Comparison of ENCODE assay signal across 10 mouse cellular contexts in the genomic region with DNA sequence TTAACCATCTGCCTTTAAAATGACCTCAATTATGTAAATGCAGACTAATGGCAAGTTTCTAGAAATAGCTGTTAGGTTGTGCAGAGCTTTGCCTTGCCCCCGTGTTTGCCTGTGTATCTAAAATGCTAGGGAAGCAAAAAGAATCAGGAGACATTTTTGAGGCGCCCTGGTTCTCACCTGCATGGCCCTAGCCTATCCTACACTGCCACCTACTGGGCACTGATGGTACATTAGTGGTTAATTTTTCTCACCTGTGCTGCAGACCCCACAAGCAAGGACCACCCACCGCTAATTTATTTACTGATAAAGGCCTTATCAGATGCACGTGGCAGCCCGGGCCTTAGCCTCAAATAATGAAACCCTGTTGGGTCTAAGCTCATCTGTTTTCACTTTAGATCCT. TPM values are rescaled to one million over a fixed set of nuclear protein-coding genes. Genes with fewer than 3 reads are reported as not detected.
DNase-seq lines count a peak whose midpoint lies in the region; ATAC-seq and TF ChIP-seq lines count a peak whose summit lies in the region.
"Had no signal": no experiment of that assay in that cellular context is flagged by ENCODE, and none has a peak within 500 bp of the region (broad histone marks: within the 10 kb centered on the region; RNA-seq: fewer than 3 reads in every experiment).

No protein-coding gene starts in this region.

- H3K36me3 ChIP-seq in kidney, embryonic 16.5 days (ENCODE audit: insufficient read depth, low read length): no peaks in the 10 kb centered on the region
- H3K36me3 ChIP-seq: neural tube, embryonic 13.5 days had no signal

- intact Hi-C loops in heart, postnatal 14 days (cut with DNase I): loop anchor here (1.0 to 10.0 kb wide), 4 partner anchors 90 to 1089 kb away; no protein-coding TSS in a partner anchor
- intact Hi-C loops in left cerebral cortex, postnatal 25 days (cut with DNase I): loop anchor here (1.0 to 5.0 kb wide), 2 partner anchors 90 to 139 kb away; a partner anchor contains a TSS

- TF ChIP-seq POLR2A in olfactory bulb, adult 2 months (IDR thresholded peaks at IDR 0.05; ENCODE audit: insufficient read depth, low read depth, low read length): no peak

- 0 out of 2 replicates have a peak, but pooled peaks cover 2% of the 10 kb centered on the region for H3K27me3 ChIP-seq in kidney, embryonic 16.5 days (ENCODE audit: insufficient read depth, low read length)

- H3K4me1 ChIP-seq in kidney, embryonic 16.5 days (ENCODE audit: insufficient read depth, low read length): no peaks in the 10 kb centered on the region
- H3K4me1 ChIP-seq in olfactory bulb, adult 2 months (ENCODE audit: control insufficient read depth, insufficient read depth, low read length): no peaks in the 10 kb centered on the region
- H3K4me1 ChIP-seq: neural tube, embryonic 13.5 days had no signal

- no peak overlapping the region for H3K27ac ChIP-seq in kidney, embryonic 16.5 days (ENCODE audit: low read length)
- no peak overlapping the region for H3K27ac ChIP-seq in olfactory bulb, adult 2 months (ENCODE audit: insufficient read depth, low read depth, low read length)
- H3K27ac ChIP-seq: neural tube, embryonic 13.5 days had no signal

- WGBS in kidney, embryonic 16.5 days: 8% methylated on average over 5 of the region's 5 CpGs
- 5% methylated on average over 5 of the region's 5 CpGs for WGBS in olfactory bulb, adult 2 months

- H3K4me2 ChIP-seq in kidney, embryonic 16.5 days (replicated peaks; ENCODE audit: low read depth, low read length): no peak overlapping the region
- H3K4me2 ChIP-seq: neural tube, embryonic 13.5 days had no signal

- peak; percentile 9 for DNase-seq in kidney, adult 11 months
- DNase-seq in MEL-GATA-1-ER (ENCODE audit: extremely low read depth, low read depth): peak; percentile 26
- peak; percentile 63 for DNase-seq in cerebellum, adult 8-10 months
- DNase-seq in heart, postnatal 14 days: peak; percentile 40 to 69
- peak; percentile 61 to 71 for DNase-seq in left cerebral cortex, postnatal 25 days (ENCODE audit: low spot score in 2 of 2)
- peak; percentile 21 to 41 for DNase-seq in thymus, postnatal 36 days

- TF ChIP-seq CTCF in olfactory bulb, adult 2 months (IDR thresholded peaks at IDR 0.05; ENCODE audit: insufficient read depth, low read depth, low read length): peak; percentile 36; the same call in 1 of the 2 replicates

- no peak overlapping the region for H3K4me3 ChIP-seq in kidney, embryonic 16.5 days (ENCODE audit: low read length)
- H3K4me3 ChIP-seq in olfactory bulb, adult 2 months (ENCODE audit: insufficient read depth, low read depth, low read length): no peak overlapping the region
- H3K4me3 ChIP-seq: neural tube, embryonic 13.5 days had no signal

- H3K9me3 ChIP-seq in kidney, embryonic 16.5 days (ENCODE audit: low read length): no peaks in the 10 kb centered on the region
- H3K9me3 ChIP-seq: neural tube, embryonic 13.5 days had no signal

- no peak for ATAC-seq in kidney, embryonic 16.5 days (ENCODE audit: low FRiP score, low TSS enrichment)

- H3K9ac ChIP-seq in kidney, embryonic 16.5 days (replicated peaks; ENCODE audit: low read length): no peak overlapping the region
- H3K9ac ChIP-seq: neural tube, embryonic 13.5 days had no signal

RNA-seq across cellular contexts. Expression of a gene that starts 5.4 kb away (rescaled TPM):
- not detected in 2 replicates for polyA plus RNA-seq in kidney, embryonic 16.5 days (2015; fragmentation: Nextera tagmentation; extraction: Ambion mirVana)
- not detected for total RNA-seq in heart, postnatal 14 days (2021)
- not detected for total RNA-seq in left cerebral cortex, postnatal 25 days (2021)
- polyA plus RNA-seq in olfactory bulb, adult 2 months (2012; ENCODE audit: insufficient read depth, insufficient read length, low replicate concordance, missing spikeins): not detected in 2 replicates
- total RNA-seq: gastrocnemius, postnatal 4 days had no signal
- polyA plus RNA-seq: neural tube, embryonic 13.5 days had no signal

RNA-seq across cellular contexts. Expression of a gene that starts 6.6 kb away (rescaled TPM):
- not detected in 2 replicates for polyA plus RNA-seq in kidney, embryonic 16.5 days (2015; fragmentation: Nextera tagmentation; extraction: Ambion mirVana)
- not detected for total RNA-seq in heart, postnatal 14 days (2021)
- not detected for total RNA-seq in left cerebral cortex, postnatal 25 days (2021)
- not detected in 2 replicates for polyA plus RNA-seq in olfactory bulb, adult 2 months (2012; ENCODE audit: insufficient read depth, insufficient read length, low replicate concordance, missing spikeins)
- total RNA-seq: gastrocnemius, postnatal 4 days had no signal
- polyA plus RNA-seq: neural tube, embryonic 13.5 days had no signal

RNA-seq across cellular contexts. Expression of a gene that starts 16.8 kb away (rescaled TPM):
- polyA plus RNA-seq in kidney, embryonic 16.5 days (2015; fragmentation: Nextera tagmentation; extraction: Ambion mirVana): not detected in 2 replicates
- total RNA-seq in heart, postnatal 14 days (2021): not detected
- total RNA-seq in left cerebral cortex, postnatal 25 days (2021): not detected
- polyA plus RNA-seq in olfactory bulb, adult 2 months (2012; ENCODE audit: insufficient read depth, insufficient read length, low replicate concordance, missing spikeins): not detected in 2 replicates
- total RNA-seq: gastrocnemius, postnatal 4 days had no signal
- polyA plus RNA-seq: neural tube, embryonic 13.5 days had no signal

RNA-seq across cellular contexts. Expression of a gene that starts 25.4 kb away (rescaled TPM):
- polyA plus RNA-seq in kidney, embryonic 16.5 days (2015; fragmentation: Nextera tagmentation; extraction: Ambion mirVana): not detected in 2 replicates
- total RNA-seq in heart, postnatal 14 days (2021): not detected
- total RNA-seq in left cerebral cortex, postnatal 25 days (2021): not detected
- not detected in 2 replicates for polyA plus RNA-seq in olfactory bulb, adult 2 months (2012; ENCODE audit: insufficient read depth, insufficient read length, low replicate concordance, missing spikeins)
- total RNA-seq: gastrocnemius, postnatal 4 days had no signal
- polyA plus RNA-seq: neural tube, embryonic 13.5 days had no signal

RNA-seq across cellular contexts. Expression of a gene that starts 30.8 kb away (rescaled TPM):
- polyA plus RNA-seq in kidney, embryonic 16.5 days (2015; fragmentation: Nextera tagmentation; extraction: Ambion mirVana): 369 and 396 TPM in 2 replicates
- total RNA-seq in heart, postnatal 14 days (2021): 100 to 1,000 TPM; 217 to 236 TPM
- total RNA-seq in left cerebral cortex, postnatal 25 days (2021): 100 to 1,000 TPM; 232 to 248 TPM
- polyA plus RNA-seq in olfactory bulb, adult 2 months (2012; ENCODE audit: insufficient read depth, insufficient read length, low replicate concordance, missing spikeins): not detected in 2 replicates

Comparison
In these comparisons a context has a peak if more than half of its experiments do, and no peak if none do; other contexts are left out.
1. DNase-seq: peak in every context shown above with its lines; median percentile 66 in left cerebral cortex, postnatal 25 days; 63 in cerebellum, adult 8-10 months; 54 in heart, postnatal 14 days; 31 in thymus, postnatal 36 days; 26 in MEL-GATA-1-ER; 9 in kidney, adult 11 months.